Mouse (Mus musculus) MEL (cell line): ENCODE results near the gene Foxi2.

Experiments used
- BHLHE40 ChIP-seq: IDR thresholded peaks from 2 replicates; pipeline ENCODE4 v1.6.1; 2012; ENCODE audit warnings: low read depth, mild to moderate bottlenecking, inconsistent platforms, low read length, improper control_type of control experiment, borderline replicate concordance
- CTCF ChIP-seq, 3 experiments: IDR thresholded peaks in 2 of 3; conservative IDR thresholded peaks in 1 of 3; 2 replicates each; pipeline ENCODE4 v1.5.1; 2011 to 2012; ENCODE audit warnings: low read length in 3 of 3, low read depth in 2 of 3, mild to moderate bottlenecking in 2 of 3, improper control_type of control experiment in 1 of 3, inconsistent platforms in 1 of 3, mixed read lengths in 1 of 3, moderate library complexity in 1 of 3; ENCODE audit not compliant: control insufficient read depth in 1 of 3, insufficient read depth in 1 of 3, poor library complexity in 1 of 3, severe bottlenecking in 1 of 3
- E2F4 ChIP-seq: IDR thresholded peaks from 2 replicates; pipeline ENCODE4 v1.6.1; 2011; ENCODE audit warnings: low read depth, low read length, improper control_type of control experiment, borderline replicate concordance
- MAZ ChIP-seq: IDR thresholded peaks from 2 replicates; pipeline ENCODE4 v1.6.1; 2012; ENCODE audit warnings: low read depth, mild to moderate bottlenecking, inconsistent platforms, low read length, improper control_type of control experiment
- SMC3 ChIP-seq: IDR thresholded peaks from 2 replicates; pipeline ENCODE4 v1.6.1; 2011; ENCODE audit warnings: low read depth, low read length, improper control_type of control experiment

- TF ChIP-seq E2F4 (no peak), SMC3 (no peak), BHLHE40 (no peak), MAZ (no peak), CTCF (IDR thresholded peaks at IDR 0.05 in 2 of 3, conservative IDR thresholded peaks at IDR 0.05 in 1 of 3; ENCODE audit: control insufficient read depth in 1 of 3, insufficient read depth in 1 of 3, low read depth in 2 of 3, low read length in 3 of 3, poor library complexity in 1 of 3, severe bottlenecking in 1 of 3) (no peak)
Observed at GRCm38 (mm10) chr7:135443903-135444302, 33.8 kb downstream of the Foxi2 start.
